Mouse (Mus musculus): ENCODE data around the gene Camkk2. TPM values are rescaled to one million over a fixed set of nuclear protein-coding genes. Genes with fewer than 3 reads are reported as not detected.

The Camkk2 gene
- polyA plus RNA-seq, 2 experiments from 2014 or later = 2.6 to 2.8 TPM

GRCm38 (mm10) chr5:122695516-122695915 lies 83.7 kb downstream of the Camkk2 start:
- ATAC-seq = no peak

- no peak for ATAC-seq
Measured at GRCm38 (mm10) chr5:122693431-122694207, 85.6 kb downstream of the Camkk2 start.

- no peak for ATAC-seq
Measured at GRCm38 (mm10) chr5:122690486-122690885, 88.7 kb downstream of the Camkk2 start.

GRCm38 (mm10) chr5:122689153-122689552 lies 90.1 kb downstream of the Camkk2 start:
- ATAC-seq = no peak

- no peak for ATAC-seq
Measured at GRCm38 (mm10) chr5:122687391-122687790, 91.8 kb downstream of the Camkk2 start.

GRCm38 (mm10) chr5:122683926-122684325 lies 95.3 kb downstream of the Camkk2 start:
- no peak for ATAC-seq

GRCm38 (mm10) chr5:122681276-122681675 lies 97.9 kb downstream of the Camkk2 start:
- ATAC-seq = no peak

Other genes with a start within 250 kb of the Camkk2 start
- 1 to 10 TPM; 2.1 to 6.2 TPM for gene Ift81, start 164.9 kb downstream of the Camkk2 start, polyA plus RNA-seq (2017; shearing (Covaris generic))
- 10 to 100 TPM; 62.3 to 85.8 TPM for gene P2rx7, start 135.5 kb downstream of the Camkk2 start, polyA plus RNA-seq (2017; shearing (Covaris generic))
- gene P2rx4, start 71.9 kb downstream of the Camkk2 start, polyA plus RNA-seq (2017; shearing (Covaris generic)) = 10 to 100 TPM; 27.6 to 32.1 TPM
- gene Anapc5, start 41.9 kb upstream of the Camkk2 start, polyA plus RNA-seq (2017; shearing (Covaris generic)) = 10 to 100 TPM; 90.8 to 92.8 TPM
- gene Rnf34, start 70.6 kb upstream of the Camkk2 start, polyA plus RNA-seq (2017; shearing (Covaris generic)) = 10 to 100 TPM; 18.1 to 25.7 TPM
- 10 to 100 TPM; 28.2 to 43.2 TPM for gene Kdm2b, start 210.4 kb upstream of the Camkk2 start, polyA plus RNA-seq (2017; shearing (Covaris generic))
- 1 to 10 TPM; 8.1 to 9.4 TPM for gene Orai1, start 235.7 kb upstream of the Camkk2 start, polyA plus RNA-seq (2017; shearing (Covaris generic))

Measured in activated CD4-positive, CD25-positive, alpha-beta regulatory T cell, adult 4 months (primary cell).